Comparison of ENCODE assay signal across 16 mouse cellular contexts in genomic region chr11:57718081-57718480, GRCm38 (mm10).
"Had no signal": no experiment of that assay in that cellular context is flagged by ENCODE, and none has a peak within 500 bp of the region (broad histone marks: within the 10 kb centered on the region; RNA-seq: fewer than 3 reads in every experiment).

No protein-coding gene starts in this region.

- H3K27ac ChIP-seq: liver, embryonic 14.5 days; midbrain, embryonic 10.5 days; midbrain, embryonic 12.5 days; neural tube, embryonic 13.5 days; neural tube, embryonic 15.5 days had no signal

- H3K4me3 ChIP-seq: midbrain, embryonic 10.5 days; midbrain, embryonic 12.5 days; myocyte; neural tube, embryonic 13.5 days; neural tube, embryonic 15.5 days had no signal

- DNase-seq: lung, adult 18-20 months; lung, postnatal 10 days; lung, postnatal 4 days; midbrain, embryonic 14.5 days; retina, postnatal 1 day; right cerebral cortex, adult 18-20 months; right cerebral cortex, postnatal 25 days; thymus, adult 18-20 months; thymus, postnatal 14 days; thymus, postnatal 36 days had no signal
